Mouse (Mus musculus) forebrain, embryonic 13.5 days (tissue): ENCODE data around the gene Phtf2. TPM values are rescaled to one million over a fixed set of nuclear protein-coding genes. Genes with fewer than 3 reads are reported as not detected.
"Not testable (repeated sequence)": the region's sequence is repeated elsewhere in the genome, so short reads cannot be mapped to it uniquely, and the experiment has no call there.

ENCODE experiments used
- ATAC-seq: fragments of 200-750 bp; cut with Nextera tagmentation; 2 replicates; pipeline ENCODE4 v1.8.0; 2017
- H3K27ac ChIP-seq: fragments of 300-500 bp; sonication (generic); 2 replicates; pipeline ENCODE4 v1.5.1; 2015; ENCODE audit warnings: inconsistent platforms, mild to moderate bottlenecking, moderate library complexity
- H3K27me3 ChIP-seq: fragments of 300-500 bp; sonication (generic); 2 replicates; pipeline ENCODE4 v1.6.1; 2015; ENCODE audit warnings: mild to moderate bottlenecking, inconsistent platforms
- H3K36me3 ChIP-seq: fragments of 300-500 bp; sonication (generic); 2 replicates; pipeline ENCODE4 v1.6.1; 2015; ENCODE audit warnings: mild to moderate bottlenecking, inconsistent platforms; ENCODE audit not compliant: poor library complexity, severe bottlenecking
- H3K4me1 ChIP-seq: fragments of 300-500 bp; sonication (generic); 2 replicates; pipeline ENCODE4 v1.6.1; 2015; ENCODE audit warnings: inconsistent platforms
- H3K4me2 ChIP-seq: fragments of 300-500 bp; sonication (generic); 2 replicates; pipeline ENCODE4 v1.6.1; 2015; ENCODE audit warnings: inconsistent platforms, mild to moderate bottlenecking, moderate library complexity
- H3K4me3 ChIP-seq: fragments of 300-500 bp; sonication (generic); 2 replicates; pipeline ENCODE4 v1.5.1; 2015; ENCODE audit warnings: mild to moderate bottlenecking, inconsistent platforms
- H3K9ac ChIP-seq: fragments of 300-500 bp; sonication (generic); 2 replicates; pipeline ENCODE4 v1.6.1; 2015; ENCODE audit warnings: mild to moderate bottlenecking, inconsistent platforms
- H3K9me3 ChIP-seq: fragments of 300-500 bp; sonication (generic); replicated peaks from 2 replicates; pipeline ENCODE4 v1.6.1; 2016; ENCODE audit warnings: inconsistent platforms
- WGBS: fragments of 180-500 bp; shearing (Covaris S2); methylation state at CpG from one replicate; pipeline ENCODE4 v1.1.7; 2015; 5-methylcytosine and 5-hydroxymethylcytosine counted together
- polyA plus RNA-seq: library from polyadenylated mRNA; unstranded; fragments of >200 nt; fragmentation: Nextera tagmentation; extraction: Ambion mirVana; gene quantifications from 2 replicates; pipeline ENCODE4 v1.2.1, GENCODE M21; 2015

Phtf2 gene
- polyA plus RNA-seq, 1 experiment from 2014 or later = 20.7 TPM

DNA sequence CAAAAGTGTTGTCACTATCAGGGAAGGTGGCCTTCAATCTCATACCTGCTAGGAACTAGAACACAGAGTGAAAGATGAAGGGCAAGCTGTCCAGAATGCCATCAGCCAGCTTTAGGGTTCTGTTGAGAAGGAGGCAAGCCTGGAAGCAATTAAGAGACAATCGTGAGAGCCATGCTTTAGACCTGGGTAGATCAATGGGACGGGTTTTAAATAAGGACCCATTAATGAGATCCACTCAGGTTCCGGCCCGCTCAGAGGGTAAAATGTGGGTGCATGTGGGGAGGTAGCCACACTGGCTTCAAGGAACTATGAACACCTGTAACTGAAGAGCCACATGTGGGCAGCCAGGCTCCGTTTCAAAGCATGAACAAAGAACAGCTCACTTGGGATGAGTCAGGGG is 128.0 kb downstream of the Phtf2 start:
- no peak overlapping the region for H3K9ac ChIP-seq
- ATAC-seq = no peak

DNA sequence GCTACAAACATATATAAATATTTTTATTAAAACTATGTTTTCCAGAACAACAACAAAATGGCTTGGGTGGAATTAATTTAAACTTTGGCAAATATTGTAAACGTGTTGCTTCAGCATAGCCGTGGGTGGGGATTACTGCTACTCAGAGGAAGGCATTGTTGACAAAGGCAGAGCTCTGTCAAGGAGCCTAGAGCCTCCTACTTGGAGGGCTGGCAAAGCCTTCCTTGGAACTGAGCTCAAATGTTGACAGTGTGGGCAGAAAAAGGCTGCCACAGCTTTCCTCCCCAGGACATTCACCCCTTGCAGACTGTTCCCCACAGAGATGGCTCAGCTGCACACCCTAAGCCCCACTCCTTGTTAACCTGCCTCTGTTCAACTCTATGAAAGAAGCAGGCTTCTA is 128.8 kb downstream of the Phtf2 start:
- H3K27ac ChIP-seq = no peak overlapping the region
- no peak overlapping the region for H3K4me3 ChIP-seq
- no peak for ATAC-seq
- H3K4me2 ChIP-seq = no peak overlapping the region
- no peaks in the 10 kb centered on the region for H3K9me3 ChIP-seq
- H3K27me3 ChIP-seq = no peaks in the 10 kb centered on the region
- 0 out of 2 replicates have a peak, but pooled peaks cover 3% of the 10 kb centered on the region for H3K36me3 ChIP-seq
- H3K9ac ChIP-seq = no peak overlapping the region
- peaks cover 40% of the 10 kb centered on the region for H3K4me1 ChIP-seq
- WGBS = 36% methylated on average over 2 of the region's 2 CpGs

More for the DNA sequence above, 128.0 kb downstream of the Phtf2 start:
- H3K27ac ChIP-seq = no peak overlapping the region
- peaks cover 6% of the 10 kb centered on the region; the same call in 1 of the 2 replicates for H3K36me3 ChIP-seq
- peaks cover 32% of the 10 kb centered on the region for H3K4me1 ChIP-seq
- 61% methylated on average over 5 of the region's 5 CpGs for WGBS
- H3K27me3 ChIP-seq = no peaks in the 10 kb centered on the region
- H3K9me3 ChIP-seq = no peaks in the 10 kb centered on the region
- H3K4me3 ChIP-seq = no peak overlapping the region
- no peak overlapping the region for H3K4me2 ChIP-seq

DNA sequence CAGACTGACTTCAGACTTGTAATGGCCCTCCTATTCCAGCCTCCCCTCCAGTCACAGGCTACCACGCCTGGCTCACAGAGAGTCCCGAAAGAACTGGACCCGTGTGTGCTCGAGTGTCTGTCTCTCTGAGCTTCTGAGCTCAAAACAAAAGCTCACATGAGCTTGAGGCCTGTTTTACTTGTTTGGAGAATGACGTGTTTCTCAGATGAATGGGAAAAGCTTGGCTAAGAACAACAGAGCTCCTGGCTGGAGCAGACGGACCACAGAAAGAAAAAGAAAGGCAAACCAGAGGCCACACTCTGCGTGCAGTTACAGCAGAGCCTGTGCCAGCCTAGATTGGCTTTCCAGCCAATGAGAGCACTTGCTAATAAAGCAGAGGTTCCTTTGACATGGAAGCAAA is 130.2 kb downstream of the Phtf2 start:
- WGBS = 9% methylated on average over 7 of the region's 7 CpGs
- peak; percentile 79 for ATAC-seq
- Histone ChIP-seq H3K36me3 (0 out of 2 replicates have a peak, but pooled peaks cover 3% of the 10 kb centered on the region), H3K4me1 (peaks cover 50% of the 10 kb centered on the region), H3K27ac (peak overlapping the region; percentile 28), H3K4me3 (no peak overlapping the region), H3K27me3 (no peaks in the 10 kb centered on the region), H3K4me2 (peak overlapping the region; percentile 10; the same call in 1 of the 2 replicates), H3K9ac (no peak overlapping the region), H3K9me3 (no peaks in the 10 kb centered on the region)

DNA sequence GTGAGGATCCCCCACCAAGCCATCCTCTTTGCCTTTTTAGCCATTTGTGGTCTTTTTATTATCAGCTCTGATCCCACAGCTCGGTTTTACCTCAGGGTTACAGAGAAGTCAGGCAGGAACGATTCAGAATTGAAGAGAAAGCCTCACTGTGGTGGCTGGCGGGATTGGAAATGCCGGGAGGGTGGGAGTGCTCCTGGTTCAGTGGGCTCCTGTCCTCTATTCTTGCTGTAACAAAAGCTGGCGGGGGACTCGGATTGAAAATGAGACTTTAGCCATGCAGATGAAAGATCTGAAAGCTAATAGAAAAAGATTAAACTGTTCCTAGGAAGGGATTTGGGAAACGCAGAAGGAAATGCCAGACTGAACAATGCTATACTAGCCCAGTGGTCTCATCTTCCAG is 130.9 kb downstream of the Phtf2 start:
- 7% methylated on average over 7 of the region's 7 CpGs for WGBS
- H3K4me2 ChIP-seq = 0 out of 2 replicates have a peak overlapping the region, but pooled peaks have one; percentile 2
- H3K4me3 ChIP-seq = no peak overlapping the region
- no peak overlapping the region for H3K9ac ChIP-seq
- no peak for ATAC-seq
- H3K36me3 ChIP-seq = no peaks in the 10 kb centered on the region
- H3K9me3 ChIP-seq = no peaks in the 10 kb centered on the region
- no peaks in the 10 kb centered on the region for H3K27me3 ChIP-seq
- no peak overlapping the region for H3K27ac ChIP-seq
- H3K4me1 ChIP-seq = peaks cover 50% of the 10 kb centered on the region

DNA sequence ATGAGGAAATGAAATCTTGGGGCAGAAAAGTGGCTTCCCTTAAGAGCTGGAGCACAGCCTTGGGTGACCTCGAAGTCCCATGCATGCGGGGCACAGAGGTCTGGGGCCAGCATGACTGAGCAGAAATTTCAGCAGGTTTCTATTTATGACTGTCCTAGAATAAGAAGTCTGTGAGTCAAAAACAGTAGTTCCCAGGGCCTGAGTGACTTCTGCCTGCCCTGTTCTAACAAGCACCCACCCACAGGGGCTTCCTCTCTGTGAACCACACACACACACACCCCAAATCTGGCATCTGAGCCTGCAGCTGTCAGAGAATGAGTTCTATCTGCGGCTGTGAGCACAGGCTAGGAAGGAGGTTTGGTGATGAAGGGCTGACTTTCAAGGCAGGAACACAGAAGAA is 132.4 kb downstream of the Phtf2 start:
- no peak overlapping the region for H3K27ac ChIP-seq
- ATAC-seq = no peak
- no peak overlapping the region for H3K4me3 ChIP-seq
- no peak overlapping the region for H3K9ac ChIP-seq
- no peaks in the 10 kb centered on the region for H3K36me3 ChIP-seq
- WGBS = 85% methylated on average over 3 of the region's 3 CpGs
- H3K27me3 ChIP-seq = no peaks in the 10 kb centered on the region
- H3K4me1 ChIP-seq = peaks cover 50% of the 10 kb centered on the region
- no peaks in the 10 kb centered on the region for H3K9me3 ChIP-seq
- H3K4me2 ChIP-seq = no peak overlapping the region

DNA sequence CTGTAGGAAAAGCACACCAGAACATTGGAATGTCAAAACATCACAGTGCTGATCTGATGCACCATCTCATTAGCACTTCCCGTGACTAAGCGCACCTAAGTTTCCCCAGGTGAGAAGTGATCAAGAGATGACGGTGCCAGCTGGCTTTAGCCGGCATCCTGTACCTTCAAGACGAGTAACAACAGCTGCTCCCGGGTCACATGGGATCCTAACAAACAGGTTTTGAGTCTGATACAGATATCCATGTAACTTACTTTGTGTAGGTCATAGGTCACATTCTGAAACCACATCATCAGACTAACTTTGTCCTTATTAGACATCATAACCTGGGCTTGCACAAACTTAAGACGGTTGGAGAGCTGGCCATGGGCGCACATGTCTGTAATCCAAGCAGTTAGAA is 133.1 kb downstream of the Phtf2 start:
- ATAC-seq = no peak
- Histone ChIP-seq H3K36me3 (no peaks in the 10 kb centered on the region), H3K9ac (no peak overlapping the region), H3K4me2 (no peak overlapping the region), H3K27me3 (no peaks in the 10 kb centered on the region), H3K4me1 (peaks cover 50% of the 10 kb centered on the region), H3K4me3 (no peak overlapping the region), H3K27ac (no peak overlapping the region), H3K9me3 (no peaks in the 10 kb centered on the region)
- WGBS = 85% methylated on average over 8 of the region's 8 CpGs

DNA sequence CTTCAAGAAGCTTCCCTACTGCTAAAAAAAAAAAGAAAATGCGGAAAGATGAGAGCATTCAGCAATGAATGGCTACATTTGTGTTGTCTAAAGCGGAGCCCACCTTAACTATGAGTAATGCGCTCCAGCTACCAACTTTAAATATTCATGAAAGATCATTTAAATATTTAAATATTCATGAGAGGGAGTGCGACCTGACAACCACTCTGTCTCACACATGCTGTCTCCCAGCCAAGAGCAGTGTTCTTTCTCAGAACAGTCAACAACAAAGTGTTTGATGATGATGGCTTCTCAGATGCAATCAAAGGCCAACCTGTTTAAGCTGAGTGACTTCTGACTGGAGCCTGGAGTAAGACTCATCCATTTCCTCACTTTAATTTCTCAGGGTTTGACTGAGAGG is 133.8 kb downstream of the Phtf2 start:
- 27% methylated on average over 4 of the region's 4 CpGs for WGBS
- Histone ChIP-seq H3K4me1 (peaks cover 45% of the 10 kb centered on the region), H3K36me3 (no peaks in the 10 kb centered on the region), H3K9me3 (no peaks in the 10 kb centered on the region), H3K4me3 (no peak overlapping the region), H3K4me2 (no peak overlapping the region), H3K27ac (peak overlapping the region; percentile 40; the same call in 1 of the 2 replicates), H3K9ac (no peak overlapping the region), H3K27me3 (no peaks in the 10 kb centered on the region)
- ATAC-seq = peak; percentile 81

DNA sequence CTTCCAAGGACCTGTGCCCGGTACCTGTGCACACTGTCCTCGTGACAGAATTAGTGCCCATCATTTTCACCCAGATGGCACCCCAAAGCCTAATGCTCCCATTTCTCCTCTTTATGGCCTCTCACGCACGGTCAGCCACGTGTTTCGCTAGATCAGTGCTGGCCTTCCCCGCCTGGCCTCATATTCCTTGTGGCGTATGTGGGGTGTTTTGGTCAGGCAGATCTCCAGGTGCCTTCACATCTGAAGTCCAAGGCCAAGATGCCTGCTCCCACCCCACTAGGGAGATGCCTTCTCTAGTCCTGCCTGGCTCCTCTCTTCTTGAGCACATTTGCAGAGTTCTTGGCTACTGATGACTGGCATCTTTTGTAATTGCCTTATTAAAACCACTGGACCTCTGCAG is 140.0 kb downstream of the Phtf2 start:
- Histone ChIP-seq H3K27me3 (no peaks in the 10 kb centered on the region), H3K4me3 (no peak overlapping the region), H3K9me3 (no peaks in the 10 kb centered on the region), H3K4me1 (no peaks in the 10 kb centered on the region), H3K27ac (no peak overlapping the region), H3K36me3 (no peaks in the 10 kb centered on the region), H3K4me2 (no peak overlapping the region), H3K9ac (no peak overlapping the region)
- ATAC-seq = no peak
- 93% methylated on average over 8 of the region's 8 CpGs for WGBS

DNA sequence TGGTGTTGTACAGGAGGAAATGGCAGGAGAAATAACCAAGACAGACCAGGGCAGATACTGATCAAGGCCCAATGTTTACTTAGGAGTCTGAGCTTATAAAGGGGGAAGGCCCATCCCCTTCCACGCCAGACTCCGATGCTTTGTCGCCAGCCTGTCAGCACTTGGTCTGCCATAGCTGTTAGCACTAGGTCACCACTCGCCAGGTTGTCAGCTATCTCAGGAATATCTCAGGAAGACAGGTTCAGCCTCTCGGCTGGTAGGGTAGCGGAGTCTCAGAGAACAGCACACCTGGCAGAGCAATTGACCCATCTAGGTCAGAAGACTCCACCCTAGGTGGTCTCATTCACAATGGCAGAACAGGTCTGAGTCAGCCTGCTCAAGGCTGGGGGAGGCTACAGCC is 140.7 kb downstream of the Phtf2 start:
- Histone ChIP-seq H3K4me2 (no peak overlapping the region), H3K4me1 (no peaks in the 10 kb centered on the region), H3K4me3 (no peak overlapping the region), H3K9me3 (no peaks in the 10 kb centered on the region), H3K9ac (no peak overlapping the region), H3K27ac (no peak overlapping the region), H3K27me3 (no peaks in the 10 kb centered on the region), H3K36me3 (no peaks in the 10 kb centered on the region)
- WGBS = 82% methylated on average over 6 of the region's 6 CpGs
- no peak for ATAC-seq

DNA sequence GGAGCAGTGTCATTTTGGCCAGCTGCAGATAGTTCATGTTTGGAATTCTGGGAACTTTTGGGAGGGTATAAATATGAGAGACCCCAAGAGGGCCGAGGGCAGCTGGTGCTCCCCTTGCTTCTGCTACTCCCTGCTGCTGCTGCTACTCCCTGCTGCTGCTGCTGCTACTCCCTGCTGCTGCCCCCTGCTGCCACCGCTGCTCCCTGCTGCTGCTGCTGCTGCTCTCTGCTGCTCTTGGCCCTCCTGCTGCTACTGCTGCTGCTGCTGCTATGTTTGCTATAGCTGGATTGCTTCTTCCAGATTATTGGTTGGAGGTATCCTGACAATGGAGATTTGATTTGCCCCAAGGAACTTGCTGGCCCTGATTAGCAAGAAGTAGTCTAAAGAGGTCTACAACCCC is 143.1 kb downstream of the Phtf2 start:
- ATAC-seq = no peak
- no peaks in the 10 kb centered on the region for H3K36me3 ChIP-seq

DNA sequence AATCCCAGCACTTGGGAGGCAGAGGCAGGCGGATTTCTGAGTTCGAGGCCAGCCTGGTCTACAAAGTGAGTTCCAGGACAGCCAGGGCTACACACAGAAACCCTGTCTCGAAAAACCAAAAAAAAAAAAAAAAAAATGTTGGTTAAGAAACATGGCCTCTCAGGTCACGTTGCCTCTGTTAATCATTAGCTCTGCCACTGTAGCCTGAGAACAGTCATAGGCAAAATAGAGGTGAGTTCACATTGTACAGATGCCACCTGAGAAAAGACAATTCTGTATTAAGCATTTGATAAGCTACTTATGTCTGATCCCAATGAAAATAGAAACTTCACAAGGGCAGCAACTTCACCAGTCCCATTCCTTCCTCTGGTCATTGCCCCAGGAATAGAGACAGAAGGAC is 158.7 kb downstream of the Phtf2 start:
- WGBS = 87% methylated on average over 4 of the region's 4 CpGs
- not testable (repeated sequence) for H3K27ac ChIP-seq, H3K4me2 ChIP-seq, H3K4me3 ChIP-seq, H3K27me3 ChIP-seq, ATAC-seq, H3K4me1 ChIP-seq, H3K36me3 ChIP-seq, H3K9me3 ChIP-seq, H3K9ac ChIP-seq

More for the DNA sequence above, 143.1 kb downstream of the Phtf2 start:
- Histone ChIP-seq H3K4me3 (no peak overlapping the region), H3K27ac (no peak overlapping the region), H3K4me1 (no peaks in the 10 kb centered on the region), H3K9me3 (no peaks in the 10 kb centered on the region), H3K27me3 (no peaks in the 10 kb centered on the region), H3K4me2 (no peak overlapping the region), H3K9ac (no peak overlapping the region)
- 45% methylated on average over 2 of the region's 2 CpGs for WGBS

DNA sequence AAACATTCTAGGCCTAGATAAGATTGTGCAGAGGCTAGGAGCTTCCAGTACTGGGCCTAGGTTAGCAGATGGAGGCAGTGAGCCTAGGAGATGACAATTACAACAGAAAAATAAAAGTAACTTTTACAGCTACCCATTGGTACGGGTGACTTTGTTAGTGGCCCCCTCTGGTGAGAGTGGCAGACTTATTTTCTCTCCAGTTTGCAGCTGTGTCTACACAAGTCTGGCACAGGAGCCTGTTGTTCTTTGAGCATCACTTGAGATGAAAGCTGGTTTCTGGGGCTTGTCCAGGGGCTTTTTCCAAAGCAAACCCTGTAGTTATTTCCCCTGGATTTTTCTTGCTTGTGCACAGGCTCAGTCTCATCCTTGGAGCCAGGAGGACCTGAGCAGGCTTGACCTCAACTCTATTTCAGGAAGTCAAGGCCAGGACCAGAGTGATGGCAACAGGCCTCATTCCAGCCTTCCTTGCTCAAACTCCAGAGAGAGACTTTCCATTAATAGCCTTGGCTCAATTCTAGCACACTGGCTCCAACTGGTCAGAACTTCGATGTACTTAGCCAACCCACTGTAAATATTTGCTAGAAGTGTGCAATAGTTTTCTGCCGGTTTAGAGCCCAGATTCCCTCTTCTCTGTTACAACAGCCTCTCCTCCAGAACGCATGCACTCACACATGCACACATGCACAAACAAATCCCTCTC is 161.6 kb downstream of the Phtf2 start:
- no peak overlapping the region for H3K9ac ChIP-seq
- H3K27ac ChIP-seq = no peak overlapping the region
- no peak overlapping the region for H3K4me3 ChIP-seq
- ATAC-seq = no peak
- H3K36me3 ChIP-seq = no peaks in the 10 kb centered on the region
- no peaks in the 10 kb centered on the region for H3K4me1 ChIP-seq
- no peaks in the 10 kb centered on the region for H3K9me3 ChIP-seq
- 87% methylated on average over 4 of the region's 4 CpGs for WGBS
- H3K4me2 ChIP-seq = no peak overlapping the region
- H3K27me3 ChIP-seq = no peaks in the 10 kb centered on the region

DNA sequence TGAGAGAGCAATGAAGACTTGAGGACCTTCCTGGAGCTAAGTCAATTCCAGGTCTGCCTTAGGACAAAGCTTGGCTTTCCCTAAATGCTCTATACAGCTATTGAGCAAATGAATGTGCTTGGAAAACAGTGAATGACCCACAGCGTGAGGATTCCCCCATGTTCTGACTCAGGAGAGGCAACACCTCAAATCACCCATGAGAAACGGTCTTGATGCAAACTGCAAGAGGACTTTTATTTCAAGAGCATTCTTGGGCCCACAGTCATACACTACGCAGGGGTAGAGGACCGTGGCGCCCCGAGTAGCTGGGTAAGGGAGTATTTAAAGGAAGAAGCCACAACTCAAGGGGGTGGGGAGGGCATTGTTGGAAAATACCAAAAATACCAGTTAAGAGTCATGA is 165.9 kb downstream of the Phtf2 start:
- H3K4me3 ChIP-seq, H3K36me3 ChIP-seq, ATAC-seq, H3K27me3 ChIP-seq, H3K27ac ChIP-seq, H3K4me1 ChIP-seq, H3K9me3 ChIP-seq, H3K9ac ChIP-seq, H3K4me2 ChIP-seq: not testable (repeated sequence)
- WGBS = 95% methylated on average over 6 of the region's 6 CpGs
